Mouse (Mus musculus) heart, adult 2 months (tissue): Measurements from ENCODE around the gene Mex3b. TPM values are rescaled to one million over a fixed set of nuclear protein-coding genes. Genes with fewer than 3 reads are reported as not detected.

Experiments
- DNase-seq, 2 experiments: peaks; one replicate each; pipeline ENCODE4 v3.0.0; 2021
- H3K27ac ChIP-seq: fragments of 200-600 bp; 2 replicates; pipeline ENCODE4 v1.8.1; 2022
- H3K27me3 ChIP-seq: fragments of 200-500 bp; 2 replicates; pipeline ENCODE4 v1.6.1; 2012; ENCODE audit warnings: mild to moderate bottlenecking, low read length, inconsistent platforms, mixed read lengths; ENCODE audit not compliant: control insufficient read depth, insufficient read depth
- H3K36me3 ChIP-seq: fragments of 200-500 bp; 2 replicates; pipeline ENCODE4 v1.6.1; 2012; ENCODE audit warnings: low read length, inconsistent platforms; ENCODE audit not compliant: control insufficient read depth, insufficient read depth
- H3K4me1 ChIP-seq: fragments of 200-500 bp; 2 replicates; pipeline ENCODE4 v1.6.1; 2011; ENCODE audit warnings: low read length; ENCODE audit not compliant: control insufficient read depth, insufficient read depth
- H3K4me3 ChIP-seq: fragments of 200-600 bp; 2 replicates; pipeline ENCODE4 v1.8.1; 2022
- H3K79me2 ChIP-seq: fragments of 200-500 bp; replicated peaks from 2 replicates; pipeline ENCODE4 v1.6.1; 2012; ENCODE audit warnings: mild to moderate bottlenecking, inconsistent platforms, low read length, moderate library complexity, mixed read lengths; ENCODE audit not compliant: control insufficient read depth, insufficient read depth
- H3K9ac ChIP-seq: fragments of 200-500 bp; 2 replicates; pipeline ENCODE4 v1.6.1; 2012; ENCODE audit warnings: low read depth, mild to moderate bottlenecking, control low read depth, inconsistent platforms, low read length, mixed read lengths
- CTCF ChIP-seq: fragments of 200-600 bp; IDR thresholded peaks from 2 replicates; pipeline ENCODE4 v1.8.1; 2022; ENCODE audit warnings: antibody characterized with exemption, mild to moderate bottlenecking, moderate library complexity
- EP300 ChIP-seq: fragments of 200-500 bp; IDR thresholded peaks from 2 replicates; pipeline ENCODE4 v1.6.1; 2011; ENCODE audit warnings: low read depth, low read length, control low read depth; ENCODE audit not compliant: insufficient read depth
- POLR2A ChIP-seq: fragments of 200-500 bp; IDR thresholded peaks from 2 replicates; pipeline ENCODE4 v1.6.1; 2011; ENCODE audit warnings: mild to moderate bottlenecking, low read depth, low read length, control low read depth; ENCODE audit not compliant: insufficient read depth
- WGBS: fragments of 180-500 bp; shearing (Covaris S2); methylation state at CpG from one replicate; pipeline ENCODE4 v1.1.7; 2018; 5-methylcytosine and 5-hydroxymethylcytosine counted together
- intact Hi-C: fragments of 180-260 bp; cut with DNase I; formaldehyde crosslinking; loops from one replicate; pipeline ENCODE4 v1.15.1; 2025
- polyA plus RNA-seq: library from polyadenylated mRNA; depleted of rRNA; stranded (reverse); fragments of >200 nt; gene quantifications from 2 replicates; pipeline ENCODE4 v1.2.3, GENCODE M21; 2012; rRNA removed
- total RNA-seq, 2 experiments: library from RNA; stranded (reverse); gene quantifications; 2 replicates each; pipeline ENCODE4 v1.2.3; 2021

Mex3b gene
- total and polyA plus RNA-seq, 3 experiments, result 1.4 to 1.7 (median 1.4) TPM

DNA sequence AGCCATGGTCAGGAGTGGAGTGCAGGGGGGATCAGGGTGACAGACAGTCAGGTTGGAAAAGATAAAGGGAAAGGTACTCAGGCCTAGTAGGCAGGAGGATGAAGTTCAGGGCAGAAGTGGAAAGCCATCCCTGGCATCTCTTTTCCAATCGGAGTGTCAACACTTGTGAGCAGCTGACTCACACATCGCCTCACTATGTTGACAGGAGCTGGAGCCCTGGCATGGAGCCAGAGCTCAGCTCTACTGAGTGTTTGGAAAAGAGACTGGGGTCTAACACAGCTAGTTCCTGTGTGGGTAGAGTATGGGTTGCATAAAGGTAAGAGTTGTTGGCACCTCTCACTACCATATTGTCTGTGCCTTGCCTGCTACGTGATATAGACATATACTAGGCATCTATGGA, 38.4 kb downstream of the Mex3b start:
- H3K9ac ChIP-seq, result no peak overlapping the region
- H3K79me2 ChIP-seq, result no peaks in the 10 kb centered on the region
- H3K4me1 ChIP-seq, result no peaks in the 10 kb centered on the region
- 41% methylated on average over 3 of the region's 3 CpGs for WGBS
- H3K4me3 ChIP-seq, result no peak overlapping the region
- intact Hi-C loops, result loop anchor here (10.0 kb wide), 1 partner anchor 59 kb away; no protein-coding TSS in a partner anchor
- H3K27me3 ChIP-seq, result no peaks in the 10 kb centered on the region
- H3K27ac ChIP-seq, result no peak overlapping the region
- peak; percentile 8 to 25 for DNase-seq
- TF ChIP-seq EP300 (no peak), CTCF (no peak), POLR2A (no peak)
- no peaks in the 10 kb centered on the region for H3K36me3 ChIP-seq

DNA sequence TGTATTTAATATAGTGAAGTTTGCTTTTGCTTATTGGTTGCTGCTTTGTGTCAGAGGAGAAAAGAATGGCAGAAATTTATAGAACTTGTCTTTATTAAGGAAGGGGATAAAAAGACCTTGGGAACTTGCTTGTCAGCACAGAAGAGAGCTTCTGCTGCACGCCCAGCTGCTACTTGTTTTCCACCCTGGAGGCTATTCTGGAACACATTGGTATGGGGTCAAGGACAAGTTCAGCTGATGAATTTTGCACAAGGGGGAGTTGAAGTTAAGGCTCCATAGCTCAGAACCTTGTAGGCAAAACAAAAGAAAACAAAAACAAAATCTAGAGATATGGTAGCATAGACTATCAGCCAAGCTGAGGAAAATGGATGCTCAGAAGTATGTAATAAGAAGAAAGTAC, 39.9 kb downstream of the Mex3b start:
- H3K36me3 ChIP-seq, result no peaks in the 10 kb centered on the region
- TF ChIP-seq POLR2A, result no peak
- no peak for TF ChIP-seq CTCF
- no peak for TF ChIP-seq EP300
- no peaks in the 10 kb centered on the region for H3K4me1 ChIP-seq
- intact Hi-C loops, result loop anchor here (10.0 kb wide), 1 partner anchor 58 kb away; no protein-coding TSS in a partner anchor
- H3K4me3 ChIP-seq, result no peak overlapping the region
- no peak for DNase-seq
- no peaks in the 10 kb centered on the region for H3K27me3 ChIP-seq
- no peak overlapping the region for H3K27ac ChIP-seq
- no peaks in the 10 kb centered on the region for H3K79me2 ChIP-seq
- no peak overlapping the region for H3K9ac ChIP-seq
- 55% methylated on average over 1 of the region's 1 CpGs for WGBS

DNA sequence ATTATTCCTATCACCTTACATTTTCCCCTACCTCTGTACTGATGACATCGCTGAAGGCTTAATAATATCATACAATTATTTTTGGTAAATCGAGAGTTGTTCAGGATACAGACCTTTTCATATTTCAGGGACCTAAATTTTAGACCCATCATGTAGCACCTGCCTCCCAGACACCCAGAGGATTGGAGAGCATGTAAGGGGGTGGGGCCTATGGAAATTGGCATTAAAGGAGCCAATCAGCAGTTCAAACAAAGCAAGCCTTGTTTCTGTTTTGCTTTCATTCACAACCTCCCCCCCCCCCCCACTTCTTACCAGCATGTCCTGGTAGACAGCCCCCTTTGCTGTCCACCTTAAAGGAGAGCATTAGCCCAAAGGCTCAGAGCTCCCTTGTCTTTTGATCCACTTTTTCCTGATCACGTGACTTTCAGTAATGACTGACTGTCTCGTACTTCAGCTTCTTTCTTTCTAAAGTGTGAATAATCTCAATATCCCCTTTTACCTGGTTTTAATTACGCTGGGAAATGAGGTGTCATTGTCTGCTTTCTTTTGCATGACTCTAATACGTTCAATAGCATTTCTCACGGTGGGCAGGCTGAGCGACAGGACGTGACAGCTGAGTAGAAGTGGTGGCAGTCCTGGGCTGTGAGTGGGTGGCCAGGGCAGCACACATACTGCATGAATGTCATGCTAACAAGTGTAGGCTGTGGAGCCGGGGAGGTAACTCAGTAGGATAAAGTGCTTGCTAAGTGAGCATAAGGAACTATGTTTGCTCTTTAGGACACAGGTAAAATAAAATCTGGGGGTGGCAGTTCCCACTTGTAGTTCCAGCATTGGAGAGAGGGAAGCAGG, 43.6 kb downstream of the Mex3b start:
- Histone ChIP-seq H3K36me3 (no peaks in the 10 kb centered on the region), H3K27ac (no peak overlapping the region), H3K9ac (no peak overlapping the region), H3K4me3 (no peak overlapping the region), H3K27me3 (no peaks in the 10 kb centered on the region), H3K4me1 (no peaks in the 10 kb centered on the region), H3K79me2 (no peaks in the 10 kb centered on the region)
- DNase-seq, result no peak
- intact Hi-C loops, result loop anchor here (10.0 kb wide), 1 partner anchor 144 kb away; no protein-coding TSS in a partner anchor
- 70% methylated on average over 10 of the region's 10 CpGs for WGBS
- TF ChIP-seq POLR2A (no peak), EP300 (no peak), CTCF (no peak)

DNA sequence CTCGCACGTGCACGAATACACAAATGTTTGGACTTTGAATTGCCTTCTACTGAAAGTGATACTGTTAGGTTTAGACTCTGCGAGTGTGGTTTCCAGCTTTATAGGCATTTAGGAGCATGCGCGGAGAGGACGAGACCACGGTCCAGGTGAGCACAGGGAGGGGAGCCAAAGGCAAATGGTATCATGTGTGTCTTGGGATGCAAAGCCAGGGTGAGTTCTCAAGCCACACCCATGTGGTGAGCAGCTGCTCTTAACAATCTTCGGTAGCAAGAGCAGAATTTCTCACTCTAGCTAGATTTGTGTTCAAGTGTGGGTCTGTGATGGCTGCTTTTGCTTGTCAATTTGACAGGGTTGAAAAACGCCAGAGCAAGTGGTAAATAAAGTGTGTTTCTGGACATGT, 44.4 kb downstream of the Mex3b start:
- TF ChIP-seq POLR2A (no peak), CTCF (no peak), EP300 (no peak)
- Histone ChIP-seq H3K9ac (no peak overlapping the region), H3K79me2 (no peaks in the 10 kb centered on the region), H3K36me3 (no peaks in the 10 kb centered on the region), H3K4me1 (no peaks in the 10 kb centered on the region), H3K27me3 (no peaks in the 10 kb centered on the region), H3K4me3 (no peak overlapping the region), H3K27ac (no peak overlapping the region)
- 90% methylated on average over 10 of the region's 10 CpGs for WGBS
- DNase-seq, result no peak
- intact Hi-C loops, result loop anchor here (10.0 kb wide), 1 partner anchor 143 kb away; no protein-coding TSS in a partner anchor

DNA sequence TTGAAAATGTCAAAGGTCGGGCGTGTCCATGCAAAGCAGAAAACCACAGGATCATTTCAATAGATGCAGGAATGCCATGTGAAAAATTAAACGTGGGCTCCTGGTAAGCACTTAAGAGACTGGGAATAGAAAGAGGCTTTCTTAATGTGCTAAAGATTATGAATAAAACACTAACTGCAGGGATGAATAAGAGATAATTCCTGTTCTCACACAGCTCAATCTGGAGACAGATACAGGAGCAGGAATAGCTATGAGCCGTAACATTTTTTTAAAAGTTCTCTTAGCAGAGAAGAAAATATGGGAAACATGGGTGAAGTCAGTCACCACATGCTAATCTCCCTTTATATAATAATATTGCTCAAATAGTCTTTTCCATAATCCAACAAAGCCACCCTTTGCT, 47.2 kb downstream of the Mex3b start:
- no peaks in the 10 kb centered on the region for H3K36me3 ChIP-seq
- H3K27me3 ChIP-seq, result no peaks in the 10 kb centered on the region
- DNase-seq, result no peak
- 74% methylated on average over 4 of the region's 4 CpGs for WGBS
- no peak for TF ChIP-seq EP300
- TF ChIP-seq CTCF, result no peak
- TF ChIP-seq POLR2A, result no peak
- no peak overlapping the region for H3K27ac ChIP-seq
- H3K9ac ChIP-seq, result no peak overlapping the region
- intact Hi-C loops, result loop anchor here (10.0 kb wide), 1 partner anchor 141 kb away; no protein-coding TSS in a partner anchor
- H3K4me3 ChIP-seq, result no peak overlapping the region
- no peaks in the 10 kb centered on the region for H3K4me1 ChIP-seq
- no peaks in the 10 kb centered on the region for H3K79me2 ChIP-seq

Other genes with a start within 250 kb of the Mex3b start
- gene Saxo2, start 218.8 kb upstream of the Mex3b start, total RNA-seq, result 1 to 10 TPM; 1.8 to 2.0 TPM
- 4.1 and 4.2 TPM in 2 replicates for gene Saxo2, start 218.8 kb upstream of the Mex3b start, polyA plus RNA-seq
- gene Efl1, start 218.7 kb upstream of the Mex3b start, total RNA-seq, result 1 to 10 TPM; 8.7 to 9.3 TPM
- 2.8 and 6.1 TPM in 2 replicates for gene Efl1, start 218.7 kb upstream of the Mex3b start, polyA plus RNA-seq